Mouse (Mus musculus): ENCODE results near the gene Sptlc3. TPM values are rescaled to one million over a fixed set of nuclear protein-coding genes. Genes with fewer than 3 reads are reported as not detected.

Gene Sptlc3
- total and polyA plus RNA-seq, 2 experiments from 2014 or later: 0.20 TPM; not detected in 1

DNA sequence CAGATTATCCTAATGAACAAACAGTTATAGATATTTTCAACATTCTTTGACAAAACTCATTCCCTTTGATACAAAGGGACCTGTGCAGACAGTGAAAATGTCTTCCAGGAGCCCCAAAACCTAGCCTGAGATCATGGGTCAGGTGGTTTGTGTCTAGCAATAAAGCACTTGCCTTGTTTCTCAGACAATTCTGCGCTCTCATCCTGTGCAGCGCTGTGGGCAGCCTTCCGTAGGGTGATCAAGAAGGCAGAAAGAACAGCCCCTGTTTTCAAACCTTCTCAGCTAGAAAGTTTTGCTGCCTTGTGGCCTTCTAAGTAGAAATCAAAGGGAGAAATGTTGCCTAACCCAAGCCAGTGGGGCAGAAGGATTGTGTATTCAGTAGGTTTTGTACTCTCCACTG, 135.9 kb downstream of the Sptlc3 start:
- 89% methylated on average over 3 of the region's 3 CpGs for WGBS
- Histone ChIP-seq H3K9ac (replicated peaks; ENCODE audit: low read length) (no peak overlapping the region), H3K4me3 (ENCODE audit: low read length) (no peak overlapping the region), H3K27me3 (ENCODE audit: insufficient read depth, low read length) (no peaks in the 10 kb centered on the region), H3K9me3 (ENCODE audit: low read length) (no peaks in the 10 kb centered on the region), H3K4me1 (ENCODE audit: insufficient read depth, low read length) (no peaks in the 10 kb centered on the region), H3K36me3 (ENCODE audit: insufficient read depth, low read length) (no peaks in the 10 kb centered on the region), H3K4me2 (ENCODE audit: low read depth, low read length) (no peak overlapping the region), H3K27ac (no peak overlapping the region)
- ATAC-seq (no peak), DNase-seq (ENCODE audit: low spot score) (no peak)
- TF ChIP-seq CTCF (IDR thresholded peaks at IDR 0.05; ENCODE audit: low read depth): no peak

DNA sequence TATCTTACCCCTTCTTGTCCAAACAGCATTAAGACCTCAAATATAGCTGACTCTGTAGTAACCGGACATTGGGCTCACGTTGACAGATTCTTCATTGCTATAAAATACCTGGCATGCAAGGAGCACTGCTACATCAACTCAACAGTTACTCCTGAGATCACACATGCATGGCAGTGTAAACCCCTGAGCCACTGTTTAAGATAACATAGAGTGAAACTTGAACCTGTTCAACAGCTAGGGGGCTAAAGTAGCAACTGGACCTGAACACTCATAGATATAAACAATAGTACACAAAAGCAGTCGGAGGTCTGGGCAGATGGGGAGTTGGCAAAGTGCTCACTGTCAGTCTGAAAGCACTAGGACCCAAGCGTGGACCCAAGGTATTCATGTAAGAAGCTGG, 140.8 kb downstream of the Sptlc3 start:
- Histone ChIP-seq H3K27me3 (ENCODE audit: insufficient read depth, low read length) (no peaks in the 10 kb centered on the region), H3K4me3 (ENCODE audit: low read length) (no peak overlapping the region), H3K4me1 (ENCODE audit: insufficient read depth, low read length) (no peaks in the 10 kb centered on the region), H3K9ac (replicated peaks; ENCODE audit: low read length) (no peak overlapping the region), H3K36me3 (ENCODE audit: insufficient read depth, low read length) (no peaks in the 10 kb centered on the region), H3K4me2 (ENCODE audit: low read depth, low read length) (no peak overlapping the region), H3K9me3 (ENCODE audit: low read length) (no peaks in the 10 kb centered on the region), H3K27ac (no peak overlapping the region)
- ATAC-seq (no peak), DNase-seq (ENCODE audit: low spot score) (no peak)
- TF ChIP-seq CTCF (IDR thresholded peaks at IDR 0.05; ENCODE audit: low read depth): no peak
- WGBS: 85% methylated on average over 4 of the region's 4 CpGs

DNA sequence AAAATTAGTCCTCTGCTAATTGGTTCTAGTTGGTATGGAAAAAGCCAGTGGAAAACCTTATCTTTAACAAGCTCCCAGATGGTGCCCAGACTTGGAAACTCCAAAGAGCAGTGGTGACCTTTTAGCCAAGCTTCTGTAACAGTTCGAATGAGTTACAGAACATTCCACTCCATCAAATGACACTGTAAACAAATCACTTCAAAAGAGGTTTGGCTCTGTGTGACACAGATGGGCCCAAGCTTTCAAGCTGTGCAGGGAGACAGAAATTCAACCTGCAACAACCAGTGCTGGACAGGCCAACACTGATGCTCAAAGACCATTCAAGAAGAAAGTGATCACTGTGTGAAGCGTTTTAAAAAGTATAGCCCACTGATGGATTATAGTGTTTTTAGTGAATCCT, 144.1 kb downstream of the Sptlc3 start:
- Histone ChIP-seq H3K27me3 (ENCODE audit: insufficient read depth, low read length) (no peaks in the 10 kb centered on the region), H3K36me3 (ENCODE audit: insufficient read depth, low read length) (no peaks in the 10 kb centered on the region), H3K9me3 (ENCODE audit: low read length) (no peaks in the 10 kb centered on the region), H3K4me1 (ENCODE audit: insufficient read depth, low read length) (no peaks in the 10 kb centered on the region), H3K9ac (replicated peaks; ENCODE audit: low read length) (no peak overlapping the region), H3K4me3 (ENCODE audit: low read length) (no peak overlapping the region), H3K4me2 (ENCODE audit: low read depth, low read length) (no peak overlapping the region), H3K27ac (no peak overlapping the region)
- no peak for ATAC-seq
- DNase-seq (ENCODE audit: low spot score): no peak
- TF ChIP-seq CTCF (IDR thresholded peaks at IDR 0.05; ENCODE audit: low read depth): no peak
- WGBS: 52% methylated on average over 2 of the region's 2 CpGs

DNA sequence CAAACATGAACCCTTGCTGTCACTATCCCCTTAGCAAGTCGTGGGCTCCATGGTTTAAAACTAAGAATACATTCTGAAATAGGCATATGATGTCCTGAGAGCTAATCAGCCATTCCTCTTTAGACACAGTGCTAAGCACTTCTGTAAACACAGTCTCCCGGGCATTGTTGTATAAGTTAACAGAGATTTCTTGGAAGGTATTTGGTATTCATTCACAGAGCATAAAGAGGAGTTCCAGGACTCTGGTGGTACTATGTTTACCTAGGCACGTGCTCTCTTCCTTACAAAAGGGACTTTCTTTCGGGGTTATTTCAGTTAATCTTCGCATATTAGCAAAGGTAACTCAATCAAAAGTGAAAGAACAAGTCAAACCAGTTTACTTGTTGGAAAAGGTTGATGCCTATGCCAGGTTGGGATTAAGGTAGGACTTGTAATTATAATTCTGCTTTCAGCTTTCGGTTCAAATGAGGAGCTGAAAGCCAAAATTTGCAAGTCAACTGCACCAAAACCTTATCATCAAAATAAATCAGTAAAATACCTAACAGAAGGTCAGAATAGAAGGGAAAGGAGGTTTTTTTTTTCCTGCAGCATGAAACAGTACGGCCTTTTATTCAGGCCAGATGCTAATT, 148.2 kb downstream of the Sptlc3 start:
- Histone ChIP-seq H3K4me3 (ENCODE audit: low read length) (no peak overlapping the region), H3K27me3 (ENCODE audit: insufficient read depth, low read length) (no peaks in the 10 kb centered on the region), H3K4me1 (ENCODE audit: insufficient read depth, low read length) (no peaks in the 10 kb centered on the region), H3K9me3 (ENCODE audit: low read length) (no peaks in the 10 kb centered on the region), H3K27ac (no peak overlapping the region), H3K36me3 (ENCODE audit: insufficient read depth, low read length) (no peaks in the 10 kb centered on the region), H3K9ac (replicated peaks; ENCODE audit: low read length) (no peak overlapping the region), H3K4me2 (ENCODE audit: low read depth, low read length) (no peak overlapping the region)
- DNase-seq (ENCODE audit: low spot score) (no peak), ATAC-seq (no peak)
- WGBS: 59% methylated on average over 7 of the region's 7 CpGs
- no peak for TF ChIP-seq CTCF (IDR thresholded peaks at IDR 0.05; ENCODE audit: low read depth)

DNA sequence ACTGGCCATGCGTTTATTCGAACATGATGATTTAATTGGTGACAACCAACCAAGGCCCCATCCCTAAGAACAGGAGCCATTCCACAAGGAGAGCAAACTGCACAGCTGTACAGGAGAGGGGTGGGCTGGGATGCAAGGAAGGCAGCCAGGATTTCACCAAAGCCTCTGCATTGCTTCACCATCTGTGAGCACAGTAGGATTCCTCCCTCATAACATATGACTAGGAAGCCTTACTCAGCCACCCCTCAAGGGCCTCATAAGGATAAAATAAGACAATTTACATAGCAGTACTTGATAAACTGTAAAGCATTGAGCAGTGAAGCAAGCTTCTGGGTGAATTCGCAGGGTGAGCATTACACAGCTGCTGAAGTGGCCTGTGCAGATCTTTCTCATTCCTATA, 155.8 kb downstream of the Sptlc3 start:
- Histone ChIP-seq H3K4me1 (ENCODE audit: insufficient read depth, low read length) (no peaks in the 10 kb centered on the region), H3K27me3 (ENCODE audit: insufficient read depth, low read length) (no peaks in the 10 kb centered on the region), H3K27ac (no peak overlapping the region), H3K4me3 (ENCODE audit: low read length) (no peak overlapping the region), H3K9me3 (ENCODE audit: low read length) (no peaks in the 10 kb centered on the region), H3K9ac (replicated peaks; ENCODE audit: low read length) (no peak overlapping the region), H3K4me2 (ENCODE audit: low read depth, low read length) (no peak overlapping the region), H3K36me3 (ENCODE audit: insufficient read depth, low read length) (no peaks in the 10 kb centered on the region)
- peak; percentile 39 for DNase-seq (ENCODE audit: low spot score)
- 74% methylated on average over 3 of the region's 3 CpGs for WGBS
- TF ChIP-seq CTCF (IDR thresholded peaks at IDR 0.05; ENCODE audit: low read depth): no peak
- ATAC-seq: peak; percentile 78

DNA sequence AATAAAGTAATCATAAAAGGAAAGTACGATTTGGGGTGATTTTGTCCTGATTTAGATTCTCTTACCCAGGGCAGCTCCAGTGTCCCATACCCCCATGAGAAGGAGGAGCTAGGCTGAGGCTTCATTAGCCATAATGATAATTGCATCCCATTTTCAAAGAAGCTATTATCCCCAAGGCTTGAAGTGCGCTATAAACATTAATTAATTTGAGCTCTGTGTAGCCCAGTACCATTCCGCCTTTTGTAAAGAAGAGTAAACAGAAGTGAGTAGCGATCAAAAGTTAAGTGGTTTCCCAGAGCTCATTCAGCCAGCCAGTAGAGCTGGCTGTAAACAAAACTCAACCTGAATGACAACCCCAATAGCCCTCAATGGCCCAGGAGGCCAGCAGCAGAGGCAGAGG, 163.0 kb downstream of the Sptlc3 start:
- 52% methylated on average over 4 of the region's 4 CpGs for WGBS
- peak; percentile 2 for DNase-seq (ENCODE audit: low spot score)
- peak; percentile 66 for ATAC-seq
- no peak overlapping the region for H3K4me3 ChIP-seq (ENCODE audit: low read length)
- no peaks in the 10 kb centered on the region for H3K36me3 ChIP-seq (ENCODE audit: insufficient read depth, low read length)
- no peaks in the 10 kb centered on the region for H3K27me3 ChIP-seq (ENCODE audit: insufficient read depth, low read length)
- H3K27ac ChIP-seq: no peak overlapping the region
- no peak for TF ChIP-seq CTCF (IDR thresholded peaks at IDR 0.05; ENCODE audit: low read depth)
- no peaks in the 10 kb centered on the region for H3K4me1 ChIP-seq (ENCODE audit: insufficient read depth, low read length)
- no peak overlapping the region for H3K4me2 ChIP-seq (ENCODE audit: low read depth, low read length)
- H3K9ac ChIP-seq (replicated peaks; ENCODE audit: low read length): no peak overlapping the region
- H3K9me3 ChIP-seq (ENCODE audit: low read length): no peaks in the 10 kb centered on the region

DNA sequence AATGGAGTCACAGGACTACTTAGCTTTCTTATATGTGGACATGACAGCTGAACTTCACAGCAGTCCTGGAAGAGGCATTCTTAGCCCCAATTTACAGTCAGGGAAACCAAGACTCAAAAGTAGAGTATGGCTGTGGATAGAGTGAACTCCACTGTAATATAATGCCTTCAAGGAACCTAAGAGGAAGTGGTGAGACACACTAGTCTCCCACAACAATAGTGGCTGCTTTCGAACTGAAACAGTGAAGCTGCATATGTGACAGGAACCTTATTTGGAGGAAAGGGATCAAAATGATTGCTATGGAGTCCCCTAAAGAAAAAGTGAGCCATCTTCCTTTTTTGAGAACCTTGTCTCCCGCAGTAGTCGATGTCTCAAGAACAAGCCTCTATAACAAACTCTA, 178.1 kb downstream of the Sptlc3 start:
- ATAC-seq (no peak), DNase-seq (ENCODE audit: low spot score) (no peak)

More for the DNA sequence above, 178.1 kb downstream of the Sptlc3 start:
- H3K9me3 ChIP-seq (ENCODE audit: low read length): no peaks in the 10 kb centered on the region
- no peaks in the 10 kb centered on the region for H3K27me3 ChIP-seq (ENCODE audit: insufficient read depth, low read length)
- 86% methylated on average over 3 of the region's 3 CpGs for WGBS
- no peak overlapping the region for H3K4me2 ChIP-seq (ENCODE audit: low read depth, low read length)
- H3K4me3 ChIP-seq (ENCODE audit: low read length): no peak overlapping the region
- H3K4me1 ChIP-seq (ENCODE audit: insufficient read depth, low read length): no peaks in the 10 kb centered on the region
- no peaks in the 10 kb centered on the region for H3K36me3 ChIP-seq (ENCODE audit: insufficient read depth, low read length)
- H3K9ac ChIP-seq (replicated peaks; ENCODE audit: low read length): no peak overlapping the region
- H3K27ac ChIP-seq: no peak overlapping the region
- TF ChIP-seq CTCF (IDR thresholded peaks at IDR 0.05; ENCODE audit: low read depth): no peak
